Mouse (Mus musculus) lung, postnatal 0 days (tissue): ENCODE data around the gene Cnpy4.
"Not testable (repeated sequence)": the region's sequence is repeated elsewhere in the genome, so short reads cannot be mapped to it uniquely, and the experiment has no call there.

Experiments
- CTCF ChIP-seq: IDR thresholded peaks from 2 replicates; pipeline ENCODE4 v1.5.1; 2016; ENCODE audit warnings: antibody characterized with exemption, mild to moderate bottlenecking
- EP300 ChIP-seq: IDR thresholded peaks from 2 replicates; pipeline ENCODE4 v1.6.1; 2016; ENCODE audit warnings: antibody characterized with exemption, mild to moderate bottlenecking, control low read depth

DNA sequence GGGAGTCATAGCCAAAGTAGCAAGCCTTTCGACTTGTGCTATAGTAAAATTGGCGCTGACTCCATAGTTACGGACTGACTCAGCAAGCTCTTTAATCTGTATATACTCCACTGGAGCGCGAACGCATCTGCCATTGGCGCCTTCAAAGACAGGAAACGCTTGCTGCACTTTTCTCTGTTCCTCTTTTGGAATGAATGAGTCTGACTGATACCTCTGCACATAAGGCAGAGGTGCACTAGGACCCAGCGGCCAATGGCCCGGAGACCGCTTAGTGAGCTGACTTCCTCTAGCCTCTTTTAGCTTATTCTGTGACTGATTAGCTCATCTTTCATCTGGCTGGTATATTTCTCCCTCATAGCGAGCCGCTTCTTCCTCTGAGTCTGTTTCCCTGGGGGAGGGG lies 29.3 kb downstream of the Cnpy4 start:
- TF ChIP-seq CTCF, EP300: not testable (repeated sequence)
